Mouse (Mus musculus): ENCODE results near the gene Sox3. TPM values are rescaled to one million over a fixed set of nuclear protein-coding genes. Genes with fewer than 3 reads are reported as not detected.

Sox3 gene
- not detected in 2 replicates for polyA plus RNA-seq (2015; fragmentation: Nextera tagmentation; extraction: Ambion mirVana)

DNA sequence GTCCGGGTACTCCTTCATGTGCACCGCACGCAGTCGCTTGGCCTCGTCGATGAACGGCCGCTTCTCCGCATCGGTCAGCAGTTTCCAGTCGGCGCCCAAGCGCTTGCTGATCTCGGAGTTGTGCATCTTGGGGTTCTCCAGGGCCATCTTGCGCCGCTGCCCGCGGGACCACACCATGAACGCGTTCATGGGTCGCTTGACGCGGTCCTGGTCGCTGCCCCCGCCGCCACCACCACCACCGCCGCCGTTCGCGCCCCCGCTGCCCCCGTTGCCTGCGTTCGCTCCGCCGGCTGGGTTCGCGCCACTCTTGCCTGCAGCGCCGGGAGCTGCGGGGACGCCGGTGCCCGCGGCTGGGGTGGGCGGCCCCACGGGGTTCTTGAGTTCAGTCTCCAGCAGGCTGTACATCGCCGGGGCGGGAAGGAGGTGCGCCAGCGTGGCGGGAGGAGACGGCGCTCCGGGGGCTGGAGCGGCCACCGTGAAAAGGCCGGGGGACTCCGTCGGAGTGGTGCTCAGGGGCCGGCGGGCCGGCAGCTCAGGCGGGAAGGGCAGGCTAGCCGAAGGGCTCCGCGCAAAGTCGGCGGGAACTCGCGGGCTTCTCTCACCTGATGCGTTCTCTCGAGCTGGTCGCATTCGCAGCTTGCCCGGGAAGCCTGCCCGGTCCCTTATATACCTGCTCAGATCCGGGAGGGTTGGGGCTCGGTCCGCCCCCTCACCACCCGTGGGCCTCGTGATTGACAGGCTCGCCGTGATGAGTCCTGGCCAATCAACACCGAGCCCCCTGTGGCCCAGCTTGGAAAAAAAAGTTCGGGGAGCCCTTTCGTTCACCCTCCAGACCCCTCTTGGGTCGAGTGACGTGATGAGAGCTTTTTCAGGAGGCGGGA is at the start of gene Sox3:
Gene Sox3 (minus strand): TSS at position 630 of the 881 bp plus-strand sequence.
- Histone ChIP-seq H3K9ac (peak within 1 kb of the TSS; percentile 39; the same call in 1 of the 2 replicates), H3K36me3 (no peaks in the 10 kb centered on the region), H3K4me2 (replicated peaks) (peak within 1 kb of the TSS; percentile 71), H3K27ac (no peak within 1 kb of the TSS), H3K4me3 (peak within 1 kb of the TSS; percentile 48), H3K27me3 (peaks cover 92% of the 10 kb centered on the region), H3K4me1 (peaks cover 9% of the 10 kb centered on the region; the same call in 1 of the 2 replicates), H3K9me3 (no peaks in the 10 kb centered on the region)
- no peak; the same call in 1 of the 2 replicates for ATAC-seq (ENCODE audit: low FRiP score, low read depth)
- WGBS: 20% methylated on average over 73 of the region's 92 CpGs

DNA sequence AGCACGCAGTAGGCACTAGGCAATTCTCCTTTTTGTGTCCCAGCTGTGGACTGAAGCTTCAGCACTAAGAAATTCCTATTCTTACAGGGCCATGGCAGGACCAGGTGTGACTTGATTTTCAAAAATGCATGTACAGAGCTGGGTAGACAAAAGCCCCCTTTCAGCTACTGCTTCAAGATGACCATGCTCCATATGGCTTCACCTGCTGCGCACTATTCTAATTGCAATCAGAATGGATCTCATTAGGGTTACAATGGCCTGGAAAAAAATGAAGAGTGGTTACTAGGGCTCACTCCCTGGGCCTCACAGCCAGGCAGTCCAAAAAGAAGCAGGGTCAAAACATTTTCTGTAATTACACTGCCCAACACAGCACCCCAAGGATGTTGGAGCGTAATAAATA is 47.0 kb upstream of the Sox3 start:
- Histone ChIP-seq H3K4me2 (replicated peaks) (no peak overlapping the region), H3K36me3 (no peaks in the 10 kb centered on the region), H3K4me3 (no peak overlapping the region), H3K27me3 (no peaks in the 10 kb centered on the region), H3K4me1 (no peaks in the 10 kb centered on the region), H3K9me3 (no peaks in the 10 kb centered on the region), H3K9ac (no peak overlapping the region), H3K27ac (no peak overlapping the region)
- ATAC-seq (ENCODE audit: low FRiP score, low read depth): no peak
- 75% methylated on average over 3 of the region's 3 CpGs for WGBS

DNA sequence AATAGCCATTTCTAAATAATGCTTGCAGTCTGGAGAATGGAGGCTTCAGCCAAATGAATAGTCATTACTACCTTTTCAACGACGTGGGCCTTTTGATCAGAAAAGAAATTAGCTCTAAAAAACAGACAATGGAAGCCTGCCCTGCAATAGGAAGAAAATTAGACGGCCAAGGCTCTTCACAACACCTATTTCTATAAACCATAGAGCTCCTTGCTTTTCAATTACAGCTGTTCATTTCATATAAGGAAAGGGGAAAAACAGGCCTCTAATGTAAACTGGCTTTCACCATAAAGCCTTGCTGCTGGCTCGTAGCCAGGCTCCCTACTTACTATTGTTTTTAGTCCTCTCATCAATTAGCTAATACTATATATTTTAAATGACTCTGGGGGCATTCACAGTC is 6.3 kb upstream of the Sox3 start:
- Histone ChIP-seq H3K4me3 (no peak overlapping the region), H3K27me3 (peaks cover 62% of the 10 kb centered on the region), H3K9ac (no peak overlapping the region), H3K9me3 (no peaks in the 10 kb centered on the region), H3K4me2 (replicated peaks) (no peak overlapping the region), H3K4me1 (0 out of 2 replicates have a peak, but pooled peaks cover under 1% of the 10 kb centered on the region), H3K36me3 (no peaks in the 10 kb centered on the region), H3K27ac (no peak overlapping the region)
- 22% methylated on average over 4 of the region's 4 CpGs for WGBS
- no peak for ATAC-seq (ENCODE audit: low FRiP score, low read depth)

DNA sequence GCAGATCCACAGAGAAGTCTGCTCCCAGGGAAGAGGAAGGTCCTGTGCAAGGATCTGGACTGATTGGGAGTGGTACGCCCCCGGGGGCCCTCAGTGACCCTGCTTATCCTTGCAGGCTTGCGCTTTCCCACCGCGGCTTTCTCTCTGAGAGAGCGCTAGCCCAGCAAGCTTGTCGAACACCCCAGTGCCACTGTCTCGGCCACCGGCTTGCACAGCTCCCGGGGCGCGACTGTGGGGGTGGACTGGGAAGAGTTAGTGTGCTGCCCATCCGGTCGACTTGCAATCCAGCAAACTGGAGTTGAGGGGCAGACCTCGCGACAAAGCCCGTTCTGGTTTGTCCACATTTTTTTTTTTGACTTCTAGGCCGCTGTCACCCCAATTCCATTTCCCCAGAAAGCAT is 5.4 kb upstream of the Sox3 start:
- H3K27me3 ChIP-seq: peaks cover 71% of the 10 kb centered on the region
- no peaks in the 10 kb centered on the region for H3K9me3 ChIP-seq

DNA sequence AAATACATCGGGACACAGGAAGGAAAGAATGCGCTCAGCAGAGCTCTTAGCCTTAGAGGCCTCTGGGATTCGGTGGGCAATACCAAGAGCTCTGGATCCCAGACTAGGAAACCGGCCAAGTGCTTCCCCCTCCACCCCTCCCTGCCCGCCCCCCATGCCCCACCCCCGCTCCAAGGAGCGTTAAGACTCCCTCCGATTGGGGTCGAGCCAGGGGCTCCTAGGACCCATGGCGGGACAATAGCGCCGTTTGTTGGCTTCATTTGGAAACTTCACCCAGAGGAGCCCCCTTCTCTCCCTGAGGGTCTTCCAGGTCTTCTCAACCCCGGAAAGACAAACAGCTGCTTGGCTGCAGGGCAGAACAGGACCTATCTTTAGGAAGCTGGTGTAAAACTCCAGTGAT is 3.1 kb upstream of the Sox3 start:
- no peak overlapping the region for H3K4me2 ChIP-seq (replicated peaks)
- no peaks in the 10 kb centered on the region for H3K9me3 ChIP-seq
- H3K4me1 ChIP-seq: peaks cover 9% of the 10 kb centered on the region; the same call in 1 of the 2 replicates
- no peak for ATAC-seq (ENCODE audit: low FRiP score, low read depth)
- H3K4me3 ChIP-seq: no peak overlapping the region
- no peaks in the 10 kb centered on the region for H3K36me3 ChIP-seq
- peaks cover 87% of the 10 kb centered on the region for H3K27me3 ChIP-seq
- no peak overlapping the region for H3K9ac ChIP-seq
- no peak overlapping the region for H3K27ac ChIP-seq
- 10% methylated on average over 12 of the region's 13 CpGs for WGBS

More for the DNA sequence above, 5.4 kb upstream of the Sox3 start:
- Histone ChIP-seq H3K4me3 (no peak overlapping the region), H3K27ac (no peak overlapping the region), H3K9ac (no peak overlapping the region), H3K36me3 (no peaks in the 10 kb centered on the region), H3K4me2 (replicated peaks) (no peak overlapping the region), H3K4me1 (peaks cover 9% of the 10 kb centered on the region; the same call in 1 of the 2 replicates)
- 10% methylated on average over 18 of the region's 18 CpGs for WGBS
- no peak for ATAC-seq (ENCODE audit: low FRiP score, low read depth)

DNA sequence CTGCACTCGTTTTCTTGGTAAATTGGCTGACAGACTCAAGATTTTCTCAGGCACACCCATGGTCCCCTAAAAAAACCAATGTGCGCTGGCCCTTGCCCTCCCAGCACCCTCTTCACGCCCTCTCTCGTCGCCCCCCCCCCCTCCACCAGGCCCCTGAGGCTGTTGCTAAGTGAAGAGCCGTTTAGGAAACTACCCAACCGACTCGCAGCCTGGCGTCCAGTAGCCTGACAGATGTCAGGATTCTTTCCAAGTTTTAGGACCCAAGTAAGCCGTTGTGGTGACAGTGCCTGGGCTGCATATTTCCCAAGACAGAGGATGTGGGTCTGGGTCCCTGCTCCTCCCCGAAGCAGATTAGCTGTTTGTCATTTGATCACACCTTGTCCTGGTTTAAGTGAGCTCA is 2.2 kb upstream of the Sox3 start:
- H3K9ac ChIP-seq: no peak overlapping the region

GRCm38 (mm10) chrX:60893720-60894543 is 702 bp upstream of the Sox3 start:
- ATAC-seq (ENCODE audit: low FRiP score, low read depth): no peak
- Histone ChIP-seq H3K9ac (no peak overlapping the region), H3K9me3 (no peaks in the 10 kb centered on the region), H3K27me3 (peaks cover 90% of the 10 kb centered on the region), H3K4me1 (peaks cover 9% of the 10 kb centered on the region; the same call in 1 of the 2 replicates), H3K36me3 (no peaks in the 10 kb centered on the region), H3K4me3 (peak overlapping the region; percentile 48), H3K27ac (no peak overlapping the region), H3K4me2 (replicated peaks) (peak overlapping the region; percentile 71)
- WGBS: 15% methylated on average over 57 of the region's 59 CpGs

More for the DNA sequence above, 2.2 kb upstream of the Sox3 start:
- Histone ChIP-seq H3K36me3 (no peaks in the 10 kb centered on the region), H3K27ac (no peak overlapping the region), H3K9me3 (no peaks in the 10 kb centered on the region), H3K27me3 (peaks cover 84% of the 10 kb centered on the region), H3K4me1 (peaks cover 9% of the 10 kb centered on the region; the same call in 1 of the 2 replicates), H3K4me3 (no peak overlapping the region), H3K4me2 (replicated peaks) (no peak overlapping the region)
- no peak for ATAC-seq (ENCODE audit: low FRiP score, low read depth)
- 15% methylated on average over 11 of the region's 11 CpGs for WGBS

DNA sequence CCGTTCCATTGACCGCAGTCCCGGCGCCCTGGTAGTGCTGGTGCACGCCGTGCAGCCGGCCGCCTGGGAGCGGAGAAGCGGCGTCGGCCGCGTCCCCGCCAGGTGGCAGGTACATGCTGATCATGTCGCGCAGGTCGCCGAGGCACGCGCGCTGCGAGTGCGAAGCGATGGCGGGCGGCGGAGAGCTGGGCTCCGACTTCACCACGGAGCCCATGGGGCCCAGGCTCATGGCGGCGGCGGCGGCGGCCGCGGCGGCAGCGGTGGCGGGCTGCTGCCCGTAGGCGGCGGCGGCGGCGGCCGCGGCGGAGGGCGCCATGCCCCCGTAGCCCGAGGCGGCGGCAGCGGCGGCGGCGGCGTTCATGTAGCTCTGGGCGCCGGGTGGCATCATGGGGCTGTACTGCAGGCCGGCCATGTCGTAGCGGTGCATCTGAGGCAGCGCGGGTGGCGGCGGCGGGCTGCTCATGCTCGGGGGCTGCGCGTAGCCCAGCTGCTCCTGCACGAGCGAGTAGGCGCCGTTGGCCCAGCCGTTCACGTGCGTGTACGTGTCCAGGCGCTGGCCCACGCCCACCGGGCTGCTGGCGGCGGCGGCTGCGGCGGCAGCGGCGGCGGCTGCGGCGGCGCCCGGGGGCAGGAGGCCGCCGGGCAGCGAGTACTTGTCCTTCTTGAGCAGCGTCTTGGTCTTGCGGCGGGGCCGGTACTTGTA is 981 bp downstream of the Sox3 start:
- ATAC-seq (ENCODE audit: low FRiP score, low read depth): peak; percentile 78; the same call in 1 of the 2 replicates
- H3K36me3 ChIP-seq: no peaks in the 10 kb centered on the region
- H3K27me3 ChIP-seq: peaks cover 92% of the 10 kb centered on the region
- peak overlapping the region; percentile 71 for H3K4me2 ChIP-seq (replicated peaks)
- no peaks in the 10 kb centered on the region for H3K9me3 ChIP-seq
- peak overlapping the region; percentile 39; the same call in 1 of the 2 replicates for H3K9ac ChIP-seq
- peaks cover 9% of the 10 kb centered on the region; the same call in 1 of the 2 replicates for H3K4me1 ChIP-seq
- H3K4me3 ChIP-seq: peak overlapping the region; percentile 48
- H3K27ac ChIP-seq: no peak overlapping the region
- WGBS: 17% methylated on average over 34 of the region's 102 CpGs

DNA sequence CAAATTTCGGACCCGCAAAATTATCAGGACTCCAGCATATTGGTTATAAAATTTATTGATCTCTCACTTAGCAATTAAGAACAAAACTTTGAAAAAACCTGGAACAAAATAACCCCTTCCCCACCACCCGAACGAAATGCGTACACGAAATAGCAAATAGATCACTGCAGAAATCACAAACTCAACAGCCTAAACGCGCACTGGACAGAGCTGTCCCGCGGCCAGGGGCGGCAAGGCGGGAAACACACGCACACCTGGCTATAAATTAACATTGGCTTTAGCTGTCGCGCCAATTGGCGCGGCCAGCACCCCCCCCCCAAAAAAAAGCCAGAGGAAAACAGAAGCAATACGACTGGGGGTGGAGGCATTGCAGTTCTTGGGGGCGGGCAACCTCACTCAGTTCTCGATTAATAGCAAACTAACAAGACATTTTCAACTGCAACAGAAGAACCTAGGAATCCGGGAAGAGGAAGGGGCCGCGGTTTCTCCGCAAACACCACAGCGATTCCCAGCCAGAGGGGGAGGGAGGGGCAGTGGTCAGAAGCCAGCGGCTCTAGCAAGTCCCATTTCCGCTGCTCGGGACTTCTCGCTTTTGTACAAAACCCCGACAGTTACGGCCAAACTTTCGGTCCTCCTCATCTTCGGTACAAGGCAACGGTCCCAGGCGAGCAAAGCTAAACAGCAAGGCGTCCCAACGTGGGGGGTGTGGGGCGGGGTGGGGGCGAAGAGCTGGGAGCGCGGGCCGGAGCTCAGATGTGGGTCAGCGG is 1.7 kb downstream of the Sox3 start:
- Histone ChIP-seq H3K9ac (peak overlapping the region; percentile 13; the same call in 1 of the 2 replicates), H3K27ac (no peak overlapping the region), H3K27me3 (peaks cover 92% of the 10 kb centered on the region), H3K4me2 (replicated peaks) (peak overlapping the region; percentile 71), H3K36me3 (no peaks in the 10 kb centered on the region), H3K4me3 (peak overlapping the region; percentile 48), H3K4me1 (peaks cover 9% of the 10 kb centered on the region; the same call in 1 of the 2 replicates), H3K9me3 (no peaks in the 10 kb centered on the region)
- 17% methylated on average over 42 of the region's 43 CpGs for WGBS
- ATAC-seq (ENCODE audit: low FRiP score, low read depth): no peak

DNA sequence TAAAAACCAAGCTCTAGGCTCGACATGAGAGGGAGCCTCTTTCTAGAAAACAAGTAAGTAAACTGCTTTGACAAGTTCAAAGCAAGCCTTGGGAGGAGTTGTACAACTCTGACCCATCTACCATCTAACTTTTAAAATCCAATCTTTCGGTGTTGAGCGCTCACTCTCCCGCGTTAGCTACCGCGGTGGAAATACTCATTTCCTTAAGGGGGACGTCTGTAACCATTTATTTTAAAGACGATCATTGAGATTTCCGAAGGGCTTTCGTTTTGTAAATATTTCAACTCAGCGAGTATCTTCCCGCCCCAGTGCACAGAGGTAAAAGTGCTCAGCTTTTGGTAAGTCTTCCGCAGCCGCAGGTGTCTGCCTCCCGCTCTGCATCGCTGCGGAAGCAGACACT is 2.6 kb downstream of the Sox3 start:
- Histone ChIP-seq H3K9ac (no peak overlapping the region), H3K9me3 (no peaks in the 10 kb centered on the region), H3K4me3 (no peak overlapping the region), H3K36me3 (no peaks in the 10 kb centered on the region), H3K27me3 (peaks cover 90% of the 10 kb centered on the region), H3K4me2 (replicated peaks) (0 out of 2 replicates have a peak overlapping the region, but pooled peaks have one; percentile 3), H3K4me1 (peaks cover 9% of the 10 kb centered on the region; the same call in 1 of the 2 replicates), H3K27ac (no peak overlapping the region)
- no peak for ATAC-seq (ENCODE audit: low FRiP score, low read depth)
- WGBS: 16% methylated on average over 18 of the region's 18 CpGs
